Mouse (Mus musculus) gastrocnemius, adult 18-20 months (tissue): ENCODE results near the gene Gars. TPM values are rescaled to one million over a fixed set of nuclear protein-coding genes. Genes with fewer than 3 reads are reported as not detected.

Source experiments
- DNase-seq: peaks from one replicate; pipeline ENCODE4 v3.0.0; 2021; ENCODE audit warnings: low spot score
- long read RNA-seq, 2 experiments: library from polyadenylated mRNA; stranded (forward); transcript quantifications; one replicate each; pipeline ENCODE4 v2.0.0; 2021
- total RNA-seq, 2 experiments: library from RNA; stranded (reverse); gene quantifications; 2 replicates each; pipeline ENCODE4 v1.2.3; 2021

Gars gene
- total RNA-seq = 10 to 100 TPM; 59.2 to 59.4 TPM
- long read RNA-seq, experiment 1, transcript Gars-201 (17 exons, 2,380 nt) = major isoform, 117 of 121 reads
- long read RNA-seq, experiment 1, partial matches to known transcripts = 4 of 121 reads
- long read RNA-seq, experiment 1, other reads (novel, unspliced or antisense) = 0 of 121 reads
- long read RNA-seq, experiment 2, transcript Gars-201 (17 exons, 2,380 nt) = major isoform, 87 of 95 reads
- long read RNA-seq, experiment 2, partial matches to known transcripts = 8 of 95 reads
- long read RNA-seq, experiment 2, other reads (novel, unspliced or antisense) = 0 of 95 reads

- peak; percentile 80 for DNase-seq
Measured at GRCm38 (mm10) chr6:55037799-55038670, at the start of gene Gars. TSS of gene Gars (plus strand) at chr6:55038007.

- no peak for DNase-seq
Measured at GRCm38 (mm10) chr6:54988141-54988540, 49.7 kb upstream of the Gars start.

GRCm38 (mm10) chr6:54991189-54991588 lies 46.6 kb upstream of the Gars start:
- DNase-seq = no peak

GRCm38 (mm10) chr6:54992141-54992540 lies 45.7 kb upstream of the Gars start:
- DNase-seq = no peak

GRCm38 (mm10) chr6:54992734-54993260 lies 45.0 kb upstream of the Gars start, which contains the start of gene Ggct:
TSS of gene Ggct (minus strand) at chr6:54992950.
- peak; percentile 96 for DNase-seq

GRCm38 (mm10) chr6:54996361-54996760 lies 41.4 kb upstream of the Gars start:
- no peak for DNase-seq

GRCm38 (mm10) chr6:54997726-54998125 lies 40.1 kb upstream of the Gars start:
- DNase-seq = no peak

- DNase-seq = no peak
Measured at GRCm38 (mm10) chr6:55001320-55001719, 36.5 kb upstream of the Gars start.

GRCm38 (mm10) chr6:55002438-55002837 lies 35.4 kb upstream of the Gars start:
- no peak for DNase-seq

- DNase-seq = no peak
Measured at GRCm38 (mm10) chr6:55003559-55003958, 34.2 kb upstream of the Gars start.

GRCm38 (mm10) chr6:55008401-55008800 lies 29.4 kb upstream of the Gars start:
- DNase-seq = no peak

GRCm38 (mm10) chr6:55009391-55010230 lies 28.2 kb upstream of the Gars start:
- DNase-seq = no peak

GRCm38 (mm10) chr6:55010330-55011091 lies 27.3 kb upstream of the Gars start:
- DNase-seq = no peak

- no peak for DNase-seq
Measured at GRCm38 (mm10) chr6:55012516-55012915, 25.3 kb upstream of the Gars start.

GRCm38 (mm10) chr6:55014184-55014583 lies 23.6 kb upstream of the Gars start:
- DNase-seq = no peak

- DNase-seq = no peak
Measured at GRCm38 (mm10) chr6:55016236-55016635, 21.6 kb upstream of the Gars start.

- peak; percentile 75 for DNase-seq
Measured at GRCm38 (mm10) chr6:55016710-55017583, 20.9 kb upstream of the Gars start.

GRCm38 (mm10) chr6:55018417-55018816 lies 19.4 kb upstream of the Gars start:
- no peak for DNase-seq

GRCm38 (mm10) chr6:55021806-55022205 lies 16.0 kb upstream of the Gars start:
- no peak for DNase-seq

- DNase-seq = no peak
Measured at GRCm38 (mm10) chr6:55027642-55028041, 10.2 kb upstream of the Gars start.
